Comparison of ENCODE assay signal across 19 mouse cellular contexts in the genomic region with DNA sequence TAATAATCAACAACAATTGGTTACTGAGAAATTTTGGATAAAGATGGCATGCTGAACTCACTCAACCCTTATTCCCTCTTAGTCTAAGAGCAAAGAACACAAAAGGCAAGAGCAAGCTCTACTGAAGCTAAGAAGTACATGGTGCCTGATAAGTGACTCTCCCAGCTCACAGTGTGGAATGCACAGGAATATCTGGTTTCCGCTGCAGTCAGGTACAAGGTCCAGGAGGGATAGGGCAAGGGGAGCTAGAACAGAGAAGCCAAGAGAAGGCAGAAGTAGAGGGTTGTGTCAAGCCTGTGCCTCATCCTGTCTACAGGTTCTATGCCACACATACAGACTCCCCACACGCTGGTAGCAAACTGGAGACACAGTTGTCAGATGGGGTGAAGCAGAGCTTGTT.
"Had no signal": no experiment of that assay in that cellular context is flagged by ENCODE, and none has a peak within 500 bp of the region (broad histone marks: within the 10 kb centered on the region; RNA-seq: fewer than 3 reads in every experiment).

No protein-coding gene starts in this region.

- H3K4me1 ChIP-seq: midbrain, embryonic 10.5 days; midbrain, embryonic 12.5 days; neural tube, embryonic 13.5 days; neural tube, embryonic 15.5 days had no signal

- H3K4me3 ChIP-seq: midbrain, embryonic 10.5 days; midbrain, embryonic 12.5 days; myocyte; neural tube, embryonic 13.5 days; neural tube, embryonic 15.5 days had no signal

- ATAC-seq: midbrain, embryonic 16.5 days had no signal

- H3K4me2 ChIP-seq: lung, embryonic 14.5 days; midbrain, embryonic 12.5 days; neural tube, embryonic 13.5 days; neural tube, embryonic 15.5 days had no signal

- DNase-seq: lung, adult 18-20 months; lung, embryonic 14.5 days; lung, postnatal 4 days; midbrain, embryonic 14.5 days; retina, postnatal 1 day; right cerebral cortex, adult 18-20 months; right cerebral cortex, postnatal 25 days; right cerebral cortex, postnatal 4 days; spleen, adult 18-20 months; thymus, adult 18-20 months; thymus, postnatal 14 days; thymus, postnatal 36 days had no signal

- H3K27me3 ChIP-seq: midbrain, embryonic 12.5 days; neural tube, embryonic 13.5 days; neural tube, embryonic 15.5 days had no signal

- H3K27ac ChIP-seq: liver, embryonic 14.5 days; midbrain, embryonic 10.5 days; midbrain, embryonic 12.5 days; neural tube, embryonic 13.5 days; neural tube, embryonic 15.5 days had no signal

- H3K9me3 ChIP-seq: midbrain, embryonic 10.5 days; midbrain, embryonic 12.5 days; neural tube, embryonic 13.5 days; neural tube, embryonic 15.5 days had no signal

- H3K9ac ChIP-seq: liver, embryonic 14.5 days; lung, embryonic 14.5 days; midbrain, embryonic 12.5 days; neural tube, embryonic 13.5 days; neural tube, embryonic 15.5 days had no signal

- H3K36me3 ChIP-seq: neural tube, embryonic 13.5 days; neural tube, embryonic 15.5 days had no signal
